Comparison of ENCODE assay signal across 21 mouse cellular contexts in the genomic region with DNA sequence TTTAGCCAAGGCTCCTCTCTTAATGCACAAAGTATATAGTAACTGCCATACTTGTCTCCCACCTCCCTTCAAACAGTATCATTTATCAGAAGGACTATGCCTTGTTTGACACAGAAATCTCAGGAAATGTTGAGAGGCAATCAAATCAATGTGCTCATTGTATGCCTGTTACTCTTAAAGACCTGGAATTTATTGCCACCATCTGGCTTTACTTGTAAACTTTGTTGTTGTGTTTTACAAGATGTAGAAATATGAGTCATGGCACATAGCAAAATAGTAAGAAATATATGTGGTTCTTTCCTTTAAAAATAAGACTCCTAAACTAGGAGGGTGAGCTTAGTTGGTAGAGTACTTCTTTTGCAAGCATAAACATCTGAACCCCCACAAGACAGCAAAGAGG.
DNase-seq lines count a peak whose midpoint lies in the region; ATAC-seq and TF ChIP-seq lines count a peak whose summit lies in the region.
"Had no signal": no experiment of that assay in that cellular context is flagged by ENCODE, and none has a peak within 500 bp of the region (broad histone marks: within the 10 kb centered on the region; RNA-seq: fewer than 3 reads in every experiment).

No protein-coding gene starts in this region.

- H3K36me3 ChIP-seq in limb, embryonic 12.5 days: no peaks in the 10 kb centered on the region
- H3K36me3 ChIP-seq in limb, embryonic 10.5 days: no peaks in the 10 kb centered on the region
- H3K36me3 ChIP-seq in limb, embryonic 13.5 days: no peaks in the 10 kb centered on the region
- H3K36me3 ChIP-seq in forebrain, postnatal 0 days (ENCODE audit: insufficient read depth): no peaks in the 10 kb centered on the region
- H3K36me3 ChIP-seq in forebrain, embryonic 11.5 days (ENCODE audit: control insufficient read depth, insufficient read depth, low read length): no peaks in the 10 kb centered on the region
- H3K36me3 ChIP-seq: embryonic facial prominence, embryonic 10.5 days; embryonic facial prominence, embryonic 12.5 days; forebrain, embryonic 12.5 days had no signal

- H3K9me3 ChIP-seq in limb, embryonic 12.5 days: peaks cover 8% of the 10 kb centered on the region; the same call in 1 of the 2 replicates
- no peaks in the 10 kb centered on the region for H3K9me3 ChIP-seq in limb, embryonic 10.5 days (replicated peaks)
- peaks cover 7% of the 10 kb centered on the region; the same call in 1 of the 2 replicates for H3K9me3 ChIP-seq in limb, embryonic 13.5 days
- H3K9me3 ChIP-seq in forebrain, postnatal 0 days (ENCODE audit: low read length): no peaks in the 10 kb centered on the region
- H3K9me3 ChIP-seq in forebrain, embryonic 11.5 days (ENCODE audit: control insufficient read depth, low read length): no peaks in the 10 kb centered on the region
- H3K9me3 ChIP-seq: forebrain, embryonic 12.5 days had no signal

- no peak overlapping the region for H3K9ac ChIP-seq in limb, embryonic 12.5 days (replicated peaks)
- no peak overlapping the region for H3K9ac ChIP-seq in limb, embryonic 13.5 days
- H3K9ac ChIP-seq in forebrain, postnatal 0 days: no peak overlapping the region
- H3K9ac ChIP-seq in forebrain, embryonic 11.5 days (ENCODE audit: low read length): no peak overlapping the region
- H3K9ac ChIP-seq: embryonic facial prominence, embryonic 12.5 days; forebrain, embryonic 12.5 days had no signal

- H3K4me3 ChIP-seq in limb, embryonic 12.5 days (replicated peaks): no peak overlapping the region
- H3K4me3 ChIP-seq in limb, embryonic 10.5 days: no peak overlapping the region
- H3K4me3 ChIP-seq in limb, embryonic 13.5 days: no peak overlapping the region
- H3K4me3 ChIP-seq in forebrain, postnatal 0 days (ENCODE audit: low read depth, low read length): no peak overlapping the region
- no peak overlapping the region for H3K4me3 ChIP-seq in forebrain, embryonic 11.5 days (ENCODE audit: low read depth, low read length)
- H3K4me3 ChIP-seq: embryonic facial prominence, embryonic 10.5 days; embryonic facial prominence, embryonic 12.5 days; forebrain, embryonic 12.5 days had no signal

- ATAC-seq in limb, embryonic 12.5 days (ENCODE audit: insufficient number of reproducible peaks, insufficient read depth, low FRiP score, low TSS enrichment, low read depth): no peak
- peak; percentile 48; the same call in 1 of the 2 replicates for ATAC-seq in limb, embryonic 13.5 days (ENCODE audit: low FRiP score, low read depth)
- no peak for ATAC-seq in forebrain, postnatal 0 days
- no peak for ATAC-seq in forebrain, embryonic 11.5 days (replicated peaks; ENCODE audit: low FRiP score)
- ATAC-seq: forebrain, embryonic 14.5 days; forebrain, embryonic 16.5 days; Patski had no signal

- no peak for DNase-seq in limb, embryonic 10.5 days (ENCODE audit: low spot score)
- DNase-seq in R1 (ENCODE audit: low read depth, low spot score): peak; percentile 14
- DNase-seq in forebrain, postnatal 0 days: no peak
- DNase-seq in forebrain, embryonic 11.5 days (ENCODE audit: low spot score): no peak
- no peak for DNase-seq in cerebellum, adult 8-10 months
- DNase-seq: adrenal gland, adult 2 months; adrenal gland, postnatal 10 days; adrenal gland, postnatal 25 days; cerebellum, adult 11 months; cerebellum, adult 18-20 months; cerebellum, adult 9-10 months; cerebellum, postnatal 10 days; cerebellum, postnatal 25 days had no signal

- no peak overlapping the region for H3K4me2 ChIP-seq in limb, embryonic 12.5 days
- no peak overlapping the region for H3K4me2 ChIP-seq in limb, embryonic 13.5 days (replicated peaks)
- no peak overlapping the region for H3K4me2 ChIP-seq in forebrain, postnatal 0 days (ENCODE audit: low read depth)
- no peak overlapping the region for H3K4me2 ChIP-seq in forebrain, embryonic 11.5 days (ENCODE audit: low read depth, low read length, severe bottlenecking)
- H3K4me2 ChIP-seq: embryonic facial prominence, embryonic 12.5 days; forebrain, embryonic 12.5 days had no signal

- no peak for TF ChIP-seq CTCF in forebrain, postnatal 0 days (IDR thresholded peaks at IDR 0.05; ENCODE audit: low read depth)

- H3K27ac ChIP-seq in limb, embryonic 12.5 days: peak overlapping the region; percentile 67
- H3K27ac ChIP-seq in limb, embryonic 10.5 days: no peak overlapping the region
- H3K27ac ChIP-seq in limb, embryonic 13.5 days: peak overlapping the region; percentile 48; the same call in 1 of the 2 replicates
- no peak overlapping the region for H3K27ac ChIP-seq in forebrain, postnatal 0 days (ENCODE audit: low read depth, low read length)
- no peak overlapping the region for H3K27ac ChIP-seq in forebrain, embryonic 11.5 days (ENCODE audit: low read depth, low read length)
- H3K27ac ChIP-seq: embryonic facial prominence, embryonic 10.5 days; embryonic facial prominence, embryonic 12.5 days; forebrain, embryonic 12.5 days had no signal

- H3K27me3 ChIP-seq in limb, embryonic 12.5 days: no peaks in the 10 kb centered on the region
- no peaks in the 10 kb centered on the region for H3K27me3 ChIP-seq in limb, embryonic 10.5 days (ENCODE audit: low read depth, poor library complexity, severe bottlenecking)
- H3K27me3 ChIP-seq in limb, embryonic 13.5 days: no peaks in the 10 kb centered on the region
- no peaks in the 10 kb centered on the region for H3K27me3 ChIP-seq in forebrain, postnatal 0 days (ENCODE audit: insufficient read depth, low read length)
- H3K27me3 ChIP-seq in forebrain, embryonic 11.5 days (ENCODE audit: control insufficient read depth, insufficient read depth, low read length): no peaks in the 10 kb centered on the region
- H3K27me3 ChIP-seq: embryonic facial prominence, embryonic 12.5 days; forebrain, embryonic 12.5 days; Patski had no signal

- H3K4me1 ChIP-seq in limb, embryonic 12.5 days (replicated peaks): no peaks in the 10 kb centered on the region
- H3K4me1 ChIP-seq in limb, embryonic 10.5 days: no peaks in the 10 kb centered on the region
- H3K4me1 ChIP-seq in limb, embryonic 13.5 days: 0 out of 2 replicates have a peak, but pooled peaks cover 4% of the 10 kb centered on the region
- H3K4me1 ChIP-seq in forebrain, postnatal 0 days (ENCODE audit: insufficient read depth): no peaks in the 10 kb centered on the region
- H3K4me1 ChIP-seq in forebrain, embryonic 11.5 days (replicated peaks; ENCODE audit: control insufficient read depth, insufficient read depth, low read length): no peaks in the 10 kb centered on the region
- H3K4me1 ChIP-seq: embryonic facial prominence, embryonic 10.5 days; embryonic facial prominence, embryonic 12.5 days; forebrain, embryonic 12.5 days had no signal

Comparison
In these comparisons a context has a peak if more than half of its experiments do, and no peak if none do; other contexts are left out.
1. H3K27ac ChIP-seq: peak in limb, embryonic 12.5 days (single experiment) and limb, embryonic 13.5 days (single experiment); none in limb, embryonic 10.5 days (single experiment), forebrain, postnatal 0 days (single experiment) and forebrain, embryonic 11.5 days (single experiment).